Mouse (Mus musculus) brain, embryonic 14.5 days (tissue): Measurements from ENCODE around the gene Atp6v0a2.

Experiments
- CTCF ChIP-seq: fragments of 200-500 bp; IDR thresholded peaks from 2 replicates; pipeline ENCODE4 v1.5.1; 2012; ENCODE audit warnings: inconsistent platforms, mild to moderate bottlenecking, moderate library complexity, borderline replicate concordance; ENCODE audit not compliant: insufficient read depth, insufficient read length; ENCODE audit errors: extremely low read depth
- POLR2A ChIP-seq: fragments of 200-500 bp; IDR thresholded peaks from 2 replicates; pipeline ENCODE4 v1.6.1; 2012; ENCODE audit warnings: mild to moderate bottlenecking, inconsistent platforms, borderline replicate concordance; ENCODE audit not compliant: poor library complexity, insufficient read depth, insufficient read length, severe bottlenecking; ENCODE audit errors: extremely low read depth

DNA sequence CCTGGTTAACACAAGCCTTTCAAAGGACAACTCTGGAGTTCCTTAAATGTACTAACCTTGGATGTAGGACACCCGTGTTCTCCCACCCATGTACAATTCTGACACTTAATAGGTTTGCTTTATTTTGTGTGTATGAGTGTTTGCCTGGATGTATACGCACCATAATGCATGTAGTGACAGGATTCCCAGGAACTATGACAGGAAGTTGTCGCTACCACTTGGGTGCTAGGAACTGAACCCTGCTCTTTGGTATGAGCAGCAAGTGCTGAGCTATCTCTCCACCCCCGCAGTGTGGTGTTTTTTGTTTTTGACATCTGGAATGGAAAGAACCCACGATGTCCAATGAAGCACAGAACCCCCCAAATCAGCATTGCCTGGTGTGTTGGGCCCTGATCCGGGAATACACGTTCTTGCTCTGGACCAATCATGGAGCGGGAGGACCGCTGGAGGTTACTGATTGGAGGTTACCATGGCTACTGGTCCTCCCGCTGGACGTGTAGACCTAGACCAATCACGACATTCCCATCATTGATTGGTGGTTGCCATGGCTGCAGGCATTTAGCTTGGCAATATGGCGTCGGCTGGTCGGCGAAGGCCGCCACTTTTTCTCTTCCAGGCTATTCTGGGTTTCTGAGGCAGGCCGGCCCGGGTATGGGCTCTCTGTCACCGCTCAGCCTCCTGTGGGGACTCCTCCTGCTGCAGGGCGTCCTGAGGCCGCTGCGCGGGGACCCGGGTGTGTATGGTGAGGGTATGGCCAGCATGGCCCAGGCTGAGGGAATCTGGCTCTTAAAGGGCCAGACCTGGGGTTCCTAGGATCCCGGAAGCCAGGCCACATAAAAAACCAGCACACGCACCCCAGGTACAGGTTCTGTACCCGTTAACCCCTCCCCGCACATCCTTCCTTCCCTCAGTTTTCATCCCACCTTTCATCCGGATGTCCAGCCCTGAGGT is 29.9 kb upstream of the Atp6v0a2 start:
- TF ChIP-seq CTCF = no peak
- peak; percentile 30; the same call in 1 of the 2 replicates for TF ChIP-seq POLR2A
